Mouse (Mus musculus): ENCODE results near the gene Mllt6. TPM values are rescaled to one million over a fixed set of nuclear protein-coding genes. Genes with fewer than 3 reads are reported as not detected.

The Mllt6 gene
- total RNA-seq, 1 experiment from 2014 or later: 53.6 TPM

DNA sequence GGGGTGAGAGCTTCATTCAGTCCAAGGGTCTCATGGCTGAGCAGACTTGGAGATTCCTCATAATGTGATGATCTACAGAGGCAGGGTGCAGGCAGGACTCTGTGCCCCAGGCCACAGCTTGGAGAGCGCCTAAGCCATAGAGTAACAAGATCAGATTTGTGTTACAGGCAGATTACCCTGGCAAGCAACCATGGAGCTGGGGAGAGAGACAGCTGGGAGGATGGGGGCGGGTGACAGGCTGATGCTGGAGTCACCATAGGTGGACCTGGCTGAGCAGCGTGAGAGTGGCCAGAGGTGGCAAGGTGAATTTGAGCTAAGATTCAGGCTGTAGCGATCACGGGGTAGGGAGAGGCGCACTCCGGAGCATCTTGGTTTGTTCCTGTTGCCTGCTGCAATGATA, 4.9 kb downstream of the Mllt6 start:
- DNase-seq: no peak

DNA sequence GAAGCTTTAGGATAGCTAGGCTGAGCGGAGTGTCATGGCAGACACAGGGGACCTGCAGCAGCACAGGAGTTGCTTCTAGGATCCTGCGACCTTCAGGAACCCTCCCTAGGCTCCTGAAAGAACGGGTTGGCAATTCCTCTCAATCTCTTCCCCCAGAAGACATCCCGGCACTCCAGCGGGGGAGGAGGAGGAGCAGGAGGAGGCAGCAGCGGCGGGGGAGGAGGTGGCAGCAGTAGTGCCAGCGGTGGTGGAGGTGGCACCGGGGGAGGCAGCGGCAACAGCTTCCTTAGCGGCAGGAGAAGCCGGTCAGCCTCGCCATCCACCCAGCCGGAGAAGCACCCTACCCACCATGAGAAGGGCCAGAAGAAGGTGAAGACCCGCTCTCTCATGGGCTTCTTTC, 6.1 kb downstream of the Mllt6 start:
- no peak for DNase-seq

DNA sequence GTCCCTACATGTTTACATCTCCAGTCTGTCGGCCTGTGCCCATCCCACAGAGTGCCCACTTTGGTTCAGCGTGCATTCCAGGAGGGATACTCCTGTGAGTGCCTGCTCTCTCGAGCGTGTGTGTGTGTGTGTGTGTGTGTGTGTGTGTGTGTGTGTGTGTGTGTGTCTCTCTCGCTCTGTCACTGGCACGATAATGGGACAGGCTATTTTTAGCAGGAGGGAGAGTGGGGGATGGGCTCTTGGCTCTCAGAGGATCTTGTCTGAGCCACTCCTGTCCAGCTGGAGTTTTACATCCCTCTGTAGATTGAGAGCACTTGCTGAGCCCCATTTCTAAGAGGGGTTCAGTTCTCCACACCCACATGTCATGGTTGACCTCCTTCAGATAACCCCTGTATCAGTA, 6.6 kb downstream of the Mllt6 start:
- DNase-seq: no peak

DNA sequence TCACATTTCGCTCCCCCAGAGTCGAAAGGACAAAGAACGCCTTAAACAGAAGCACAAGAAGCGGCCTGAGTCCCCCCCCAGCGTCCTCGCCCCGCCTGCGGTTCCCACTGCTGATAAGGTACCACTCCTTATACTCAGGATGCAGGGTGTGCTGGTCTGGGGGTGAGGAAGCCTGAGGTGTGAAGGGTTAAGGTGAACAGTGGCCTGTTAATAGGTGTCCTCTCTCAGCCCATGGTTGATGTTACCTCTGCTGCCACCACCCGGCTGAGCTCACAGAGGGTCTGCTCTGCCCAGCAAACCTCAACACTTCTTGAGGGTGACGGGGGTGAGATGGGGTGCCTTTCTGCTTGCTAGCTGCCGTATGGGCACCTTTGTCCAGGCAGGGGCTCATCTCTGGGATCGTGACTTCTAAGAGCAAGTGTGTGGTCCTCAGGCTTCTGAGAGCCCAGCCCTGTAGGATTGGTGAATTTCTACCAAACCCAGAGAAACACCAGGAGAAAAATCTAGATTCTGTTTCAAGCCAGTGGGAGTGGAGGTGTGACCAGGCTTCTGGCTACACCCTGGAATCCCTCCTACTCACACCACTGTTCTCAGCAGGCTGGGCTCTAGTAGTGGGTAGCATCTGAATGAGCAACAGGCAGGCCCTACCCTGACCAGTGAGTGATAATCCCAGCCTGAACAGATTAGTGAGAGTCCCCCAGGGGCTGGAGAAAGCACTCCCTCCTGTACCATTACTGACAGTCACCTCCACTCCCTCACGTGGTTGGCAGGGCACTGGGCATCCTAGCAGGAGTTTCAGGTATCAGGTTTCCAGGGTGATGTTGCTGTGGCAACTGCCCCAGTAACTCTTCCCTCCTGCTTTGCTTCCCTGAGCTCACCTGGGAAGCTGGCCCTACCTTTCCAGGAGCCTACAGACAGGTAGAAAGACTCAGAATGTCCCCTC, 7.3 kb downstream of the Mllt6 start:
- no peak for DNase-seq

DNA sequence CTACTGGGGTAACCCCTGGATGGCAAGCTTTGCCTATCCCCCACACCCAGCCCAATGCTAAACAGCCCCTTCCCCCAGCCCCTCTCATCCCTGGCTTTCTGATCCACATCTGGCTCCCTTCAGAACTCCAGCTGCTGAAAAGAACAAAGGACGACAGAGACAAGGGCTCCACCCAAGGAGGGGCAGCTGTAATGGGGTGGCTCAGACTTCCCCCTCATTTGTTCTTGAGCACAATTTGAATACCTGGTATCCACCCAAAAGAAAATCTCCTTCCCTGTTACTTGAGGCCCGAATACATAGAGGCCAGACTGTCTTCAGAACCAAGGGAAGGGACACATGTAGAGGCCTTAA, 7.9 kb downstream of the Mllt6 start:
- DNase-seq: no peak

DNA sequence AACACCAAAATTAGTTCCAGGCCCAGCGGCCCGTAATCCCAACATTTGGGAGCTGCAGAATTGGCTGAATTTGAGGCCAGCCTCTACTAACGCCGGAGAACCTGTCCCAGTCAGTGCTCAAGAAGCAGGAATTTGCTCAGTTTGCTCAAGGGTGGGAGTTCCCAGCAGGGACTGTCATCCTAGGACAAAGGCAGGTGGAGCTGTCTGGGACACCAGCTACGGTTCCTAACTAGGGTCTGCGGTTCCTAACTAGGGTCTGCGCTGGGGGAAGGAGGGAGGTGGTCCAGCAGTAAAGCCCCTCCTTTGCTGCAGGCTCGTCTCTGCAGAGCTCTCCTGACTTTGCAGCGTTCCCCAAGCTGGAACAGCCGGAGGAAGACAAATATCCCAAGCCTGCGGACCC, 9.9 kb downstream of the Mllt6 start:
- no peak for DNase-seq

DNA sequence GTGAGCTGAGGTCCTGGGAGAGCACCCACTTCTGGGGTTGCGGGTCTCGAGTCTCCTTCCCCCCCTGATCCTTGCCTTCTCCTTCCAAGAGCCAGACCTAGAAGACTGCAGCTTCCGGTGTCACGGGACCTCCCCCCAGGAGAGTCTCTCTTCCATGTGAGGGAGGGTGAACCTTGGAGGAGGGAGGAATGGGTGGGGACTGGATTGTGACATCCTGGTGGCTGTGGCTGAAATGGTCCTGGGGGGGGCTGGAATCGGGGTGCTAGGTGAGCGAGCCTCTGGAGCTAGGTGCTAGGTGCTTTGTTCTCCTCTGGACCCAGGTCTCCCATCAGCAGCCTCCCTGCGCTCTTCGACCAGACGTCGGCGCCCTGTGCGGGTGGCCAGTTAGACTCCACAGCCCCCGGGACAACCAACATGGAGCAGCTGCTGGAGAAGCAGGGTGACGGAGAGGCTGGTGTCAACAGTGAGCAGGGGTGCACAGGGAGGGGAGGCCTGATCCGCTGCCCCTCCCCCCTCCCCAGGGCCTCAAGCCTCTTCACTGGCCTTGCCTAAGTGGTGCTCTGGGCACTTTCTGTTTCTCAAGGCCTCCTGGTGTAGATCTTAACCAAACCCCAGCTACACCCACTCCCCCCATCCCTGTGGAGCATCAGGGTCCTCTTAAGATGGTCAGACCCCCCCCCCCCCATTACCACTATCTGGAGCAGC, 13.0 kb downstream of the Mllt6 start:
- DNase-seq: no peak

DNA sequence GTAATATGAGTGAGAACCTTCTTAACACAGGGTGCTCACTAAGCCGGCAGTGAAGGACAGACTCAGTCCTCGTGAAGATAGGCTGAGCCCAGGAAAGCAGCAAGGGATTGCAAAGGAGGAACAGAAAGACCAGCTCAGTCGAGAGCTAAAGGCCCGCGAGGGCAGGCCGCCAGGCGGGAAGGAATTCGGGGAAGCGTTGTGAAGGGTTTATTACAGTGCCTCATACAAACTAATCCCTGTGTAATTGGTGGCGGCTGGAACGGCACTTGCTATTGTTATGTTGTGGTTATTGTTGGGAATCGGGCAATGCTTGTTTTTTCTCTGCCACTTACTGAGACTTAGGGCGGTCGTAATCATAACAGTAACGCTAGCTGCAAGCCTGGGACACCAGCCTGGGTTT, 14.2 kb downstream of the Mllt6 start:
- DNase-seq: no peak

DNA sequence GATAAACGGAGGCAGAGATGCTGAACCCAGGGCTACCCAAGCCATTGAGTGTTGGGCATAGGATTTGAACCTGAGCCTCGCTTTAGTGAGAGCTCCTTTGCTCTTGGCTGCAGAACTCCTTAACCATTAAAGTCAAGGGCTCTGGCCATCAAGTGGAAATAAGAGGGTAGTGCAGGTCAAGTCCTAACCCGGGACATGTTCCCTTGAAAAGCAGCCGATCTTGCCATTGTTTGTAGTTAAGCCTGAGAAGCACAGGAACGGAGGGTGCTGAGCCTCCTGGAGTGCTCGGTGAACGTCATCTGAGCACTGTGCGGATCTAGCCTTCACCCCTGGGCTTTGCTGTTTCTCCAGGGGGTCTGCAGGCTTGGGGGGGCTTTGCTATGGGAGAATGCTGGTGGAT, 14.6 kb downstream of the Mllt6 start:
- DNase-seq: no peak

DNA sequence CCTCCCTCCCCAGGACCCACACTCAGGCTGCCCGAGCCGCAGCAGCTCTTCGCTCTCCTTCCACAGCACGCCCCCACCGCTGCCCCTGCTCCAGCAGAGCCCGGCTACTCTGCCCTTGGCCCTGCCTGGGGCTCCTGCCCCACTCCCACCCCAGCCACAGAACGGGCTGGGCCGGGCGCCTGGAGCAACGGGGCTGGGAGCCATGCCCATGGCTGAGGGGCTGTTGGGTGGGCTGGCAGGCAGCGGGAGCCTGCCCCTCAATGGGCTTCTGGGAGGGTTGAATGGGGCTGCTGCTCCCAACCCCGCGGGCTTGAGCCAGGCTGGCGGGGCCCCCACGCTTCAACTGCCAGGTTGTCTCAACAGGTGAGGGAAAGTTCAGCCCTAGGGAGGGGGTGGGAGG, 15.1 kb downstream of the Mllt6 start:
- no peak for DNase-seq

DNA sequence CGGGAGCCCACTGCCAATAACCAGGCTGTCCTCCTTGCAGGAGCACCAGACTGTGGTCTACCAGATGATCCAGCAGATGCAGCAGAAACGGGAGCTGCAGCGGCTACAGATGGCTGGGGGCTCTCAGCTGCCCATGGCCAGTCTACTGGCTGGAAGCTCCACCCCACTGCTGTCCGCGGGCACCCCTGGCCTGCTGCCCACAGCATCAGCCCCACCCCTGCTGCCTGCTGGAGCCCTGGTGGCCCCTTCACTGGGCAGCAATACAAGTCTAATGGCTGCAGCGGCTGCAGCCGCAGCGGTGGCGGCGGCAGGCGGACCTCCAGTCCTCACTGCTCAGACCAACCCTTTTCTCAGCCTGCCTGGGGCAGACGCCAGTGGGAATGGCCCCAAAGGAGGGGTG, 17.2 kb downstream of the Mllt6 start:
- DNase-seq: peak; percentile 49

DNA sequence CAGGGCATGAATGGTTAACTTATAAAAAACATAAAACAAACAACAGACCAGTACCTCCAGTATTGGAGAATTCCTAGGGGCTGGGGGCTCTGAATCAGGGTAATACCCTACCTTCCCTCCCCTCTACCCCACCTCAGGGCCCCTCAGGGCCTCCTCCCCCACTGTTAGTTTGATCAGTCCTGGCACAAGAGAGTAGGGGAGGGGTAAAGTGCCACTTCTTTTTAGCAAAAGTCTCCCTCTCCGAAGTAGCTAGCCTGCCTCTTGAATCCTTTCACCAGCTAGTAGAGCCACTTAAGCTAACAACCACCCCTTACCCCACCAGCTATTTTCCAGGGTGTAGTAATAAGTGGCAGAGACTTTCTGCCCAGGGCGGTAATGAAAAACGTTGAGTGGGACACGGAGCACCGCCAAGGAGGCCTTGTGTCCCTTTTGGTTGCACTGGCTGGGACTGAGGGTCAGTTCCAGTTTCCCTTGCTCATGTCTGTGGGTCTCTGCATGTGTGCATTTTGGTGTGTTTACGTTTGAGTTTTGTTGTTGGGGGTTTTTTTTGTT, 19.4 kb downstream of the Mllt6 start:
- DNase-seq: no peak

DNA sequence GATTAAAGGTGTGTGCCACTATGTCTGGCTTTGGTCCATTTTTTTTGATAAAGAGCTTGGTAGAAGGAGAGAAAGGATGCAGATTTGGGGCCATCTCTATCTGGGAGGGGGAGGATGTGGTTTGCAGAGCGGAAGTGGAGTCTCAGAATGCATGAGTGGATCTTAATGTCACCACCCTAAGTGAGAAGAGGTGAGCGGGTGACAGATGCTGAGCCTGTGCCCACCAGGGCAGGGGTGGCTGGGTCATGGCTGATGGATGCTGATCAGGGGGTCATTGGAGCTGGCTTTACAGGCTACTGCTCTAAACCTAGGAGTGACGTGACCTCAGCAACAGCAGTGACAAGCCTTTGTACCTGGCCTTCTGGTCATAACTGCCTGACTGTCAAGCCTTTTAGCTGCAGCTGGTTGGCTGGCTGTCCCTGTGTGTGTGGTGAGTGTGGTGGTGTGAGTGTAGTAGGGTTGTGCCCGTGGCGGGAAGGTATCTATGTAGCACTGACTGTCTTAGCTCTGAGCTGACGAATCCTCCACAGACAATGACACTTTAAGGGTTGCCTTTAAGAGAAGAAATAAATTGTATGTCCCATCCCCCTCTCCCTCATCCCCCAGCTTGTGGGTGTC, 21.0 kb downstream of the Mllt6 start:
- no peak for DNase-seq

DNA sequence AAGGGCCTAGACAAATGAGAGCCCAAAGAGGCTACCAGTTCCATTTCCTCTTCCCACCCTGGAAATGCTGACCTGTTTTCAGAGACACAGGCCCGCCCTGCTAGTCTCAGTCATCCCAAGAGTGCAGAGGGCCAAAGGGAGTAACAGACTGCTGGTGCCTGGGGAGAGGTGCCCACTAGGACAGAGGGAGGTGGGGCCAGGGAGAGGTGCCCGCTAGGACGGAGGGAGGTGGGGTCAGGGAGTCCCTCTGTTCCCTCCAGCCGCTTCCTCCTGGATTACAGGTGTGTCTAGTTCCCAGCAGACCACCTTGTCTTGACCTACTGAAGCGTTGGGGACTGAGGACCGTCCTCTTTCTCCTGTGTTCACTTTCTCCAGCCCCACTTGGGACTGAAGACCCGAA, 21.6 kb downstream of the Mllt6 start:
- no peak for DNase-seq

DNA sequence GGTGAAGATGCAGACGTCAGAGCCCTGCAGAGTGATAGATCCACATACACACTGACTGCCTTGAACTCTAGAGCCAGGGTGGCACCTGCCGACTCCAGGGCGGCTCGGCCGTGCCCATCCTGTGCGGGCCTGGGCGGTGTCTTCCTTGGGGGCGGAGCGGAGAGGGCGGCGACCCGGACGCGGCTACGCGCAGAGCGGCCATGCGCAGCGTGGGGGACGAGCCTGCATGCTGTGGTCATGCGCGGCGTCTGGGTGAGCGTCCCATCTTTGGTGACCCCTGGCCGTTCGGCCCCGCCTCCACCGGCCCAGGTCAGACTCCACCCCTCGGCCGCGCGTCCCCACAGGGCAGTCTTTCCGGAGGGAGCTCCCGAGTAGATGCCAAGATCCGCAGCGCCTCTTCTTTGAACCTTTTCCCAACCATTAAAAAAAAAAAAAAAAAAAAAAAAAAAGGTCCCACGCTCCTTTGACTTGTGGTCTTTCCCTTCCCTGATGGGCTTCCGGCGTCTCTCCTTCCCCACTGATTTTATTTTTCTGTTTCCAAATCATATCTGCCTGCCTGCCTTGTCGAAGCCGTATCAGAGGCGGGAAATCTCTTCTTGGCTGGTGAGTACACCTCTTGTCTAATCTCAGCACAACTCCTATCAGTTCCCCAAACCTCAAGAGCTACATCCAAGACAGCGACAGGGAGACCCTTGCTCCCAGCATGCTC, 22.6 kb downstream of the Mllt6 start, which contains the start of gene Cisd3:
Gene Cisd3 (plus strand): TSS at position 214 of the 709 bp plus-strand sequence.
- peak; percentile 97 for DNase-seq

DNA sequence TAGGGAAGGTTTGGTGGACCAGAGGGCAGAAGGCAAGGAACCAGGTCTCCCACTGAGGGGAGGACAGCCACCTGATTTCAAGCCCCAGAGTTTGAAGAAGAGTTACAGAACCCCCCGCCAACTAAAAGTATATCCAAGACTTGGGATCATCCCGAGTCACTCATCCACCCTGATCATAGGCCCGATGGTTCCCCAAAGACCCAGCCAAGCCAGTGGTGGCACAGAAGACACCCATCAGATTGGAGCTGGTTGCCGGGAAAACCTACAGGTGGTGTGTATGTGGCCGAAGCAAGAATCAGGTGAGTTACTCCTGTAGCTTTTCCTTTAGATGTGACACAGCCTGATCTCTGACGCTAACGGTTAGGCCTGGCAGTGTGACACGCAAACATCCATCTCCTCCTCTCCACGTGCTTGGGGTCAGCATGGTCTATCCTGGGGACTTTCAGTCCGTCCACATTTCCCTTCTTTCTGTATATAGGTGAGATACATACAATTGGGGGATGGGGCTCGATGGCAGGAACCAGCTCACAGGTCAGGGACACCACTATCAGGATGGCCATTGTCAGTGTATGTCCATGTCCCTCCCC, 23.2 kb downstream of the Mllt6 start:
- no peak for DNase-seq

DNA sequence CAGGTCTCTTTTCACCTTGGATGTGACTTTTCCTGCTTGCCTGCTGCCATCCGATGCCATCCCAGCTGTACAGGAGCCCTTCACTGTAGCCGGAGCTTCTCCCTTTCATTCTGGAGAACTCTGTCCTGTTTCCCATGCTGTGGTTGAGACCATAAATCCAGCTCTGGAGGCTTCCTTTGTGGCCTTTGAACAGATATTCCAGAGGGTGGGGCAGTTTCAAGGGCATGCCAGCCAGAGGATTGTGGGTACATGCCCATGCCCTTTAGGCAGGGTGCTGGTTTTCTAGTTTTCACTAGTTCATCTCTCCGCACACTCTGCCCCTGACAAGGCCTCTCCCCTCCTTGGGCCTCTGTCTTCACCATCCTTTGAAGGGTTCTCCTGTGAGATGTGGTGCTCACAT, 23.8 kb downstream of the Mllt6 start:
- no peak for DNase-seq

DNA sequence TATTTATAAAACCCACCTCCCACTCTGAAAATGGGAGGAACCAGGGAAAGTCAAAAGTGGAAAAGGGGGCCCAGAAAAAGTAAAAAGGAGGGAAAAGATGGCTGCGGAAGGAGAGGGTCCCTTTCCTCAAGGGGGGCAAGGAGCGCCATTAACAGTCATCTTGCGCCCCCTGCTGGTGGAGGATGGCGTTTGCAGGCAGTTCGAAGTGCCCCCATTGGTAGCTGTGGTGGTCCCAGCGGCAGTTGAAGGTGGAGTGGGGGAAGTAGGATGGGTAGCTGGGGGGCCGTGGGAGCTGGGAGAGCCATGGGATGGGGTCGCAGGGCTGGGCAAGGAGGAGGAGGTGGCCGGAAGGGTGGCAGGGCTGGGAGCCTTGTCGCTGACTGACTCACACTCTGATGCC, 26.6 kb downstream of the Mllt6 start:
- DNase-seq: peak; percentile 71

DNA sequence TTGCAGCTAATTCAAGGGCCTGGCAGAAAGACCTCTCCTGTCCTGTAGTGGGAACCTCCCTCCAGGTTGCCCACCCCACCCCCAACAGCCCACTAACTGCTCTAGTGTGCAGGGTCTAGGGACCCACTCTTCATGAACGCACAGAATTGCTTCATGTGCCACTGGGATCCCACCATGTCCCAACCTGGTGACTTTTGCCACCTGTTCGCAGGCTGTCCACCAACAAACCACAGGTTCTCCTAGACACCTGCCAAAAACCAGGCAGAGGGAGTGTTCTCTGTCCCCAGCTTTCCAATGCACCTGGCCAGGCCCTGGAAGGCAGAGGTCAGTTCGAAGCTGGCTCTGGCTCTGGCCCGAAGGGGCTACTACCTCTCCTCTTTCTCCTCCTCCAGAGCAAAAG, 31.2 kb downstream of the Mllt6 start:
- DNase-seq: no peak

DNA sequence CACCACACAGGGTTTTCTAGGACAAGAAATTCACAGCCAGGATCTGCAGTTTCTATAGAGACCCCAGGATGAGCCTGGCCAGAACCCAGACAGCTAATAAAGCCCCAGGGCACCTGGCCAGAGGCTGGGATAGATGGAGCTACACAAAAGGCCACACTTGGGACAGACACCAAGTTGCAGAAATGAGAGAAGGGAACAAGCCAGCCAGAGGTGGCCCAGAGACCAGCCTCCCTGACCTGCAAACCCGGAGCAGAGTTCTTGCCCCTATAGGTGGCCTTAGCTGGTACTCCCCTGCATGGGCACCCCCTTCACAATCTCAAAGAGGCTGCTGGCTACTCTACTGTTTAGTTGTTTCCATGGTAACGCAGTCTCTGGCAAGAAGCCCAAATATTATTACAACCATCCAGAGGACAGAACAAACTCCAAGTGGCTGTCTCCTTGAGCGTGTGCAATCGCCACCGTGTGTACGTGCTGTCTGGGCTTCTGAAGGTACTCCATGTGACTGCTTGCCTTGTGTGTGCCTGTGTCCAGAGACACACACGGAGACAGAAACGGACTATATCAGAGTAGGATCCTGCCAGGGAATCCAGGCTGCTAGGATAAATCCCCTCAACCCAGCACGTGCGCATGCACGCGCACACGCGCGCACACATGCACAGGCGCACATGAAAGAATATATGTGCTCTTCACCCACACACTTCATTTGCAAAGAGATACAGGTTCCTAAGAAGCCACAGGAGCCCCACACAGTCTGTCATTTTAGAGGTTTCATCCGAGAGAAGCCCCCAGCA, 31.9 kb downstream of the Mllt6 start:
- no peak for DNase-seq

Data from adrenal gland, postnatal 25 days (tissue).